Mouse (Mus musculus): ENCODE measurements around the gene 4930579F01Rik.

DNA sequence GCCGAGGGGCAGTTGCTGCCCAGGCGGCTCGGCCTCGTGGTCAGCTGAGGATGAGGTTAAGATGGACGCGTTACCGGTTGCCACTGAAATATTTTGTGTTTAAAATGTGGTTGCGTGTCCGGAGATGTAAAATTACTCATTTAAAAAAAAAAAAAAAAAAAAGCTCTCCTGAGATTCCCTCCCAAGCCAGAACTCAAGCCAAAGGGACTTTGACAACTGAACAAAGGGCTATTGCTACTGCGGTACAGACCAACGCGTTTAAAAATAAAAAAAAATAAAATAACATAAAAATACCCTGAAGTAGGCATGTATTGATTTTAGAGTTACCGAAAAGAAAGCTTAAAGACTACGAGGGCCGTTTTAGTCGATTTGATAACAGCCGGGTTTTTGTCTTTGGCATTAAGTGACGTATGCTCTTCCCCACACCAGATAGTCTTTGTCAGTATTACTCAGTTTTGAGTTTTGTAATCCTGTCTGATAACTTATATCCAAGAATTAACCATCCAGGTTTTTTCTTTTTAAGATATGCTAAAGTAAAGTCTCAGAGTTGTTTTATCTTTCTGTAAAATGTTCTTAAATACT is 49.5 kb downstream of the 4930579F01Rik start:
- TF ChIP-seq USF1 (IDR thresholded peaks at IDR 0.05; ENCODE audit: low read depth, low read length) (no peak), RAD21 (IDR thresholded peaks at IDR 0.05; ENCODE audit: low read depth, low read length) (no peak), HCFC1 (IDR thresholded peaks at IDR 0.05; ENCODE audit: low read depth, low read length) (no peak), CTCF (conservative IDR thresholded peaks at IDR 0.05 in 1 of 2, IDR thresholded peaks at IDR 0.05 in 1 of 2; ENCODE audit: low read depth in 2 of 2, low read length in 2 of 2) (no peak), POLR2AphosphoS2 (IDR thresholded peaks at IDR 0.05; ENCODE audit: low read depth, low read length) (no peak), POLR2A (IDR thresholded peaks at IDR 0.05; ENCODE audit: low read depth, low read length) (no peak), MAZ (IDR thresholded peaks at IDR 0.05; ENCODE audit: low read depth, low read length) (no peak)
